Mouse (Mus musculus) ES-E14 (cell line): ENCODE results near the gene Prr14. TPM values are rescaled to one million over a fixed set of nuclear protein-coding genes. Genes with fewer than 3 reads are reported as not detected.
"Not testable (repeated sequence)": the region's sequence is repeated elsewhere in the genome, so short reads cannot be mapped to it uniquely, and the experiment has no call there.

Experiments
- DNase-seq: peaks from one replicate; pipeline ENCODE4 v3.0.0-alpha.2; 2013; ENCODE audit warnings: low read depth, low spot score
- H3K27ac ChIP-seq: 2 replicates; pipeline ENCODE4 v1.5.1; 2012; ENCODE audit warnings: low read depth, mild to moderate bottlenecking, low read length, moderate library complexity, mixed read lengths; ENCODE audit not compliant: poor library complexity, insufficient read depth, severe bottlenecking
- H3K36me3 ChIP-seq: 2 replicates; pipeline ENCODE4 v1.6.1; 2012; ENCODE audit warnings: mild to moderate bottlenecking, low read length, moderate library complexity, mixed read lengths; ENCODE audit not compliant: control insufficient read depth, poor library complexity, insufficient read depth, severe bottlenecking
- H3K4me1 ChIP-seq, 2 experiments: fragments of 150-350 bp in 1 of 2; sonication (generic) in 1 of 2; 2 replicates each; pipeline ENCODE4 v1.6.1; 2012; ENCODE audit warnings: low read length in 2 of 2, mild to moderate bottlenecking in 1 of 2, mixed read lengths in 1 of 2; ENCODE audit not compliant: control insufficient read depth in 2 of 2, insufficient read depth in 2 of 2, poor library complexity in 1 of 2
- H3K4me3 ChIP-seq, 2 experiments: fragments of 150-350 bp in 1 of 2; sonication (generic) in 1 of 2; 2 replicates each; pipeline ENCODE4 v1.5.1; 2012; ENCODE audit warnings: low read length in 2 of 2, low read depth in 1 of 2, mild to moderate bottlenecking in 1 of 2, mixed read lengths in 1 of 2; ENCODE audit not compliant: insufficient read depth in 1 of 2, poor library complexity in 1 of 2, severe bottlenecking in 1 of 2
- H3K9ac ChIP-seq: 2 replicates; pipeline ENCODE4 v1.6.1; 2012; ENCODE audit warnings: low read depth, mild to moderate bottlenecking, low read length, mixed read lengths; ENCODE audit not compliant: poor library complexity, insufficient read depth, severe bottlenecking
- H3K9me3 ChIP-seq: fragments of 150-350 bp; sonication (generic); 2 replicates; pipeline ENCODE4 v1.6.1; 2012; ENCODE audit warnings: low read depth, mild to moderate bottlenecking, low read length; ENCODE audit not compliant: control insufficient read depth, insufficient read depth
- CHD2 ChIP-seq: IDR thresholded peaks from 2 replicates; pipeline ENCODE4 v1.6.1; 2014; ENCODE audit warnings: mild to moderate bottlenecking, low read depth, low read length, inconsistent platforms
- HCFC1 ChIP-seq: IDR thresholded peaks from 2 replicates; pipeline ENCODE4 v1.6.1; 2012; ENCODE audit warnings: low read length, inconsistent platforms, borderline replicate concordance; ENCODE audit not compliant: insufficient read depth
- MAFK ChIP-seq: IDR thresholded peaks from 2 replicates; pipeline ENCODE4 v1.6.1; 2014; ENCODE audit warnings: mild to moderate bottlenecking, low read depth, low read length, inconsistent platforms; ENCODE audit not compliant: insufficient read depth
- ZC3H11A ChIP-seq: IDR thresholded peaks from 2 replicates; pipeline ENCODE4 v1.6.1; 2012; ENCODE audit warnings: low read depth, mild to moderate bottlenecking, inconsistent platforms, low read length, borderline replicate concordance
- ZNF384 ChIP-seq: IDR thresholded peaks from 2 replicates; pipeline ENCODE4 v1.6.1; 2012; ENCODE audit warnings: low read depth, low read length, inconsistent platforms
- in situ Hi-C, 2 experiments: fragments of 600-800 bp; cut with MboI; formaldehyde crosslinking; loops; one replicate each; pipeline ENCODE4 v1.15.1; 2025; ENCODE audit warnings: low sequenced_read_pairs in 2 of 2, inconsistent platforms in 1 of 2; ENCODE audit not compliant: unreplicated experiment in 2 of 2
- total RNA-seq: library from RNA; depleted of rRNA; stranded (reverse); fragments of 300-350 nt; gene quantifications from 2 replicates; pipeline ENCODE4 v1.2.3, GENCODE M21; 2012; rRNA removed

Prr14 gene
- 16.3 and 17.1 TPM in 2 replicates for total RNA-seq

- H3K9ac ChIP-seq, H3K4me1 ChIP-seq, in situ Hi-C loops, DNase-seq, H3K9me3 ChIP-seq, H3K4me3 ChIP-seq, H3K27ac ChIP-seq: not testable (repeated sequence)
- H3K36me3 ChIP-seq = peaks cover 19% of the 10 kb centered on the region
Measured at GRCm38 (mm10) chr7:127459311-127459710, at the start of gene Prr14. Prr14 (plus strand) TSS chr7:127459611.

GRCm38 (mm10) chr7:127411418-127411817, 48.0 kb upstream of the Prr14 start:
- no peak overlapping the region for H3K4me3 ChIP-seq
- TF ChIP-seq MAFK (no peak), HCFC1 (no peak), ZC3H11A (no peak), CHD2 (no peak), ZNF384 (no peak)
- in situ Hi-C loops = no loop called here
- H3K9ac ChIP-seq = no peak overlapping the region
- H3K9me3 ChIP-seq = no peaks in the 10 kb centered on the region
- no peak for DNase-seq
- H3K4me1 ChIP-seq = no peaks in the 10 kb centered on the region
- no peak overlapping the region for H3K27ac ChIP-seq
- no peaks in the 10 kb centered on the region for H3K36me3 ChIP-seq

- Histone ChIP-seq H3K4me1 (no peaks in the 10 kb centered on the region), H3K9ac (peak within 1 kb of the TSS; percentile 92), H3K4me3 (peak within 1 kb of the TSS; percentile 86 to 97), H3K9me3 (no peaks in the 10 kb centered on the region), H3K36me3 (peaks cover 5% of the 10 kb centered on the region; the same call in 1 of the 2 replicates), H3K27ac (no peak within 1 kb of the TSS; the same call in 1 of the 2 replicates)
- in situ Hi-C loops = no loop called here
- TF ChIP-seq CHD2 (no peak), MAFK (no peak), HCFC1 (peak; percentile 58; the same call in 1 of the 2 replicates), ZC3H11A (no peak)
- DNase-seq = peak; percentile 77
Measured at GRCm38 (mm10) chr7:127421388-127422191, 37.8 kb upstream of the Prr14 start, which contains the start of gene Zfp688. Zfp688 (minus strand) TSS chr7:127422068.

GRCm38 (mm10) chr7:127422247-127422646, 37.2 kb upstream of the Prr14 start:
- in situ Hi-C loops = no loop called here
- no peak for DNase-seq
- H3K9me3 ChIP-seq = no peaks in the 10 kb centered on the region
- peak overlapping the region; percentile 86 to 97 for H3K4me3 ChIP-seq
- no peak overlapping the region for H3K9ac ChIP-seq
- no peak for TF ChIP-seq HCFC1
- TF ChIP-seq ZNF384 = no peak
- no peak for TF ChIP-seq MAFK
- no peak for TF ChIP-seq ZC3H11A
- TF ChIP-seq CHD2 = no peak
- H3K4me1 ChIP-seq = no peaks in the 10 kb centered on the region
- H3K36me3 ChIP-seq = peaks cover 5% of the 10 kb centered on the region; the same call in 1 of the 2 replicates
- H3K27ac ChIP-seq = no peak overlapping the region

GRCm38 (mm10) chr7:127425291-127425690, 34.1 kb upstream of the Prr14 start:
- H3K9ac ChIP-seq = no peak overlapping the region
- in situ Hi-C loops = no loop called here
- TF ChIP-seq ZC3H11A = no peak
- TF ChIP-seq ZNF384 = no peak
- no peak for TF ChIP-seq MAFK
- no peak for TF ChIP-seq CHD2
- TF ChIP-seq HCFC1 = no peak
- H3K27ac ChIP-seq = no peak overlapping the region
- no peaks in the 10 kb centered on the region for H3K36me3 ChIP-seq
- no peaks in the 10 kb centered on the region for H3K4me1 ChIP-seq
- DNase-seq = no peak
- H3K4me3 ChIP-seq = no peak overlapping the region
- no peaks in the 10 kb centered on the region for H3K9me3 ChIP-seq
